22 mouse cellular contexts compared by ENCODE assay signal in the genomic region with DNA sequence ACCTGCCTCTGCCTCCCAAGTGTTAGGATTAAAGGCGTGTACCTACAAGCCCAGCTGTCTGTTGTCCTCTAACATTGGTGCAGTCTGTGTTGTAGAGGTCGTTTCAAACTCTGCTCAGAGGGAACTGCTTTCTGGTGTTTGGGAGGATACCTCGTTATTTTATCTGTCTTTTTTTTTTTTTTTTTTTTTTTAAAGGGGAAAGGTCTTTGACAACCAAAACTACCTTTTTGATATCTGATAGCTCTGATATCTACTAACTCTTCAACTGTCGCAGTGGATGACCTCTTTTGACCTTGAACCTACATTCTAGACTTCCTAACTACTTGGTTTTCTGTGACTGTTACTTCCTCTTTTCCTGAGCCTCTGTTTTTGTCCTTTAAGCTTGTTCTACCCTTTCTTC. TPM values are rescaled to one million over a fixed set of nuclear protein-coding genes. Genes with fewer than 3 reads are reported as not detected.
DNase-seq lines count a peak whose midpoint lies in the region; ATAC-seq lines count a peak whose summit lies in the region.
"Had no signal": no experiment of that assay in that cellular context is flagged by ENCODE, and none has a peak within 500 bp of the region (broad histone marks: within the 10 kb centered on the region; RNA-seq: fewer than 3 reads in every experiment).

No protein-coding gene starts in this region.

- H3K27me3 ChIP-seq in splenic B cell, adult 2 months (ENCODE audit: control insufficient read depth, insufficient read depth, low read length, poor library complexity, severe bottlenecking), result no peaks in the 10 kb centered on the region
- H3K27me3 ChIP-seq: heart, embryonic 15.5 days; hindbrain, embryonic 13.5 days had no signal

- no peaks in the 10 kb centered on the region for H3K36me3 ChIP-seq in splenic B cell, adult 2 months (ENCODE audit: control insufficient read depth, insufficient read depth, low read length, poor library complexity, severe bottlenecking)
- H3K36me3 ChIP-seq: embryonic facial prominence, embryonic 10.5 days; heart, embryonic 15.5 days; hindbrain, embryonic 13.5 days had no signal

- ATAC-seq in common myeloid progenitor, adult 5-6 weeks (replicated peaks; ENCODE audit: low read depth, poor library complexity, severe bottlenecking), result 0 out of 2 replicates have a peak, but pooled peaks have one; percentile 50
- ATAC-seq in cerebellum, adult (ENCODE audit: insufficient number of reproducible peaks, low FRiP score, low TSS enrichment), result no peak
- ATAC-seq: CD4-positive, CD25-positive, alpha-beta regulatory T cell, adult 4 months; forebrain, embryonic 14.5 days; hindbrain, postnatal 0 days had no signal

- DNase-seq in ES-CJ7 (ENCODE audit: low read depth, low spot score) (peak; percentile 75), MEL-GATA-1-ER (ENCODE audit: extremely low read depth, low read depth) (peak; percentile 49)
- DNase-seq in splenic B cell, adult 2 months (ENCODE audit: low read depth, low spot score), result peak; percentile 18
- no peak for DNase-seq in cerebellum, adult 11-12 months
- no peak for DNase-seq in kidney, postnatal 36 days
- no peak for DNase-seq in urinary bladder, postnatal 4 days (ENCODE audit: low spot score in 2 of 2)
- DNase-seq: adrenal gland, postnatal 14 days; B cell, adult 2 months; cerebellum, adult 11 months; cerebellum, adult 9-10 months; cerebellum, postnatal 25 days; heart, adult 2 months; heart, postnatal 14 days; kidney, adult 18-20 months had no signal

RNA-seq across cellular contexts. Expression of a gene that starts 29.0 kb away (rescaled TPM):
- total RNA-seq in common myeloid progenitor, adult 5-6 weeks (2017), result 1.9 and 4.1 TPM in 2 replicates

Comparison
In these comparisons a context has a peak if more than half of its experiments do, and no peak if none do; other contexts are left out.
1. DNase-seq: peak in ES-CJ7 (single experiment), MEL-GATA-1-ER (single experiment) and splenic B cell, adult 2 months (single experiment); none in cerebellum, adult 11-12 months (single experiment), kidney, postnatal 36 days (0 of 2) and urinary bladder, postnatal 4 days (0 of 2).